In genomic region chr7:16128344-16128743, GRCm38 (mm10) we compare ENCODE assay signal across 10 mouse cellular contexts. TPM values are rescaled to one million over a fixed set of nuclear protein-coding genes. Genes with fewer than 3 reads are reported as not detected.
DNase-seq lines count a peak whose midpoint lies in the region.
"Had no signal": no experiment of that assay in that cellular context is flagged by ENCODE, and none has a peak within 500 bp of the region (broad histone marks: within the 10 kb centered on the region; RNA-seq: fewer than 3 reads in every experiment).

No protein-coding gene starts in this region.

- intact Hi-C loops in heart, postnatal 25 days (cut with DNase I), result no loop called here

- DNase-seq in adrenal gland, postnatal 36 days, result peak; percentile 32 to 43
- DNase-seq in adrenal gland, adult 18-20 months (ENCODE audit: low spot score in 2 of 2), result no peak
- peak; percentile 53 for DNase-seq in heart, postnatal 4 days
- no peak for DNase-seq in heart, postnatal 25 days (ENCODE audit: low spot score)
- DNase-seq in right cerebral cortex, postnatal 4 days, result peak; percentile 56
- no peak for DNase-seq in right cerebral cortex, postnatal 36 days (ENCODE audit: low spot score in 2 of 2)
- peak; percentile 96 to 97 for DNase-seq in cerebellum, postnatal 25 days
- DNase-seq in retina, embryonic 14.5 days (ENCODE audit: low spot score), result no peak
- DNase-seq: liver, postnatal 0 days; lung, postnatal 36 days had no signal

RNA-seq across cellular contexts. Expression of gene Slc8a2, which starts 1.3 kb away (rescaled TPM):
- 1 to 10 TPM; 1.7 to 2.6 TPM for total RNA-seq in adrenal gland, postnatal 36 days (2021)
- 1 to 10 TPM; 2.0 to 2.5 TPM for total RNA-seq in adrenal gland, adult 18-20 months (2021)
- total RNA-seq in heart, postnatal 4 days (2021), result 1 to 10 TPM; 2.0 TPM
- under 1 TPM; 0.68 to 0.70 TPM for total RNA-seq in heart, postnatal 25 days (2021)

RNA-seq across cellular contexts. Expression of gene Kptn, which starts 8.6 kb away (rescaled TPM):
- total RNA-seq in adrenal gland, postnatal 36 days (2021), result 10 to 100 TPM; 20.0 to 22.6 TPM
- 10 to 100 TPM; 19.6 to 20.7 TPM for total RNA-seq in adrenal gland, adult 18-20 months (2021)
- total RNA-seq in heart, postnatal 4 days (2021), result 10 to 100 TPM; 23.8 to 25.9 TPM
- 10 to 100 TPM; 22.9 to 24.3 TPM for total RNA-seq in heart, postnatal 25 days (2021)

RNA-seq across cellular contexts. Expression of gene Napa, which starts 30.1 kb away (rescaled TPM):
- 100 to 1,000 TPM; 143 to 167 TPM for total RNA-seq in adrenal gland, postnatal 36 days (2021)
- total RNA-seq in adrenal gland, adult 18-20 months (2021), result 100 to 1,000 TPM; 160 to 178 TPM
- total RNA-seq in heart, postnatal 4 days (2021), result 100 to 1,000 TPM in 1 of 2 experiments, 10 to 100 TPM in 1; 90.4 to 104 TPM
- 10 to 100 TPM; 82.8 to 83.3 TPM for total RNA-seq in heart, postnatal 25 days (2021)

RNA-seq across cellular contexts. Expression of gene Meis3, which starts 46.5 kb away (rescaled TPM):
- 10 to 100 TPM; 11.6 to 14.0 TPM for total RNA-seq in adrenal gland, postnatal 36 days (2021)
- total RNA-seq in adrenal gland, adult 18-20 months (2021), result 10 to 100 TPM; 12.1 to 14.3 TPM
- 1 to 10 TPM; 8.6 to 9.4 TPM for total RNA-seq in heart, postnatal 4 days (2021)
- 1 to 10 TPM; 4.4 to 5.3 TPM for total RNA-seq in heart, postnatal 25 days (2021)

Comparison
In these comparisons a context has a peak if more than half of its experiments do, and no peak if none do; other contexts are left out.
1. DNase-seq: peak in adrenal gland, postnatal 36 days (2 of 2), heart, postnatal 4 days (single experiment), right cerebral cortex, postnatal 4 days (single experiment) and cerebellum, postnatal 25 days (2 of 2); none in adrenal gland, adult 18-20 months (0 of 2), heart, postnatal 25 days (single experiment), right cerebral cortex, postnatal 36 days (0 of 2) and retina, embryonic 14.5 days (single experiment).